In the genomic region with DNA sequence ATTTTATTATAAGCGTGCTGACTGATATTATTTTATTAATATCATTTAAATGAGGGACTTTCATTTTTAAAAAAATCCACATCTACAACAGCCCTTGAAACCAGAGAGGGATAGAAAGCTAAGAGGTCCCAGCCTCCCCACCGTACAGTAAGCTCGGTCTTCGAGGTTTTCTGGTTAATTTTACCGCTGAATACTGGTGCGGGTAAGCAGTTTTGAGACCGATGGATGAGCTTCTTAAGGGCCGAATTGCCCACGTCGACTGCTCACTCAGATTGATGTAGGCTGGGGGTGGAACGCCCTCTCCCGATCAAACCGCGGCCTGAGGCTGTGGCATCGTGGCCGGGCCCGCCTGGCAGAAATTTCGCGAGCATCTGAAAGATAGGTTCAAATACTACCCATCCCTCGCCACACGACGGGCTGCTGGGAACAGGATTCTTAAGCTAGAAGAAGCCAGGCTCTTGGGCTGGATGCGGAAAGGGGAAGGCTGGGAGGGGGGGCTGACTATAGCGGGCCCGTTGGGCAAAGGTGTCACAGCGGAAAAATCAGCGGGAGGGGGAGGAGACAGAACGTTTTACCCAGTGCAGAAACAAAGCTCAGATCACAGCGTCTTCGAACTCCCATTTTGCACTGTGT, we compare ENCODE assay signal across 8 mouse cellular contexts. TPM values are rescaled to one million over a fixed set of nuclear protein-coding genes. Genes with fewer than 3 reads are reported as not detected.
A peak's percentile ranks its signal among the peaks of the same experiment; 100 is the strongest.
DNase-seq lines count a peak whose midpoint lies in the region; ATAC-seq and TF ChIP-seq lines count a peak whose summit lies in the region.
"Had no signal": no experiment of that assay in that cellular context is flagged by ENCODE, and none has a peak within 500 bp of the region (broad histone marks: within the 10 kb centered on the region; RNA-seq: fewer than 3 reads in every experiment).

No protein-coding gene starts in this region.

- TF ChIP-seq POLR2A in cortical plate, adult 2 months (IDR thresholded peaks at IDR 0.05; ENCODE audit: extremely low read depth, insufficient read depth, low read length), result no peak
- no peak for TF ChIP-seq POLR2A in myocyte (IDR thresholded peaks at IDR 0.05; ENCODE audit: insufficient read length, low read depth)

- H3K79me2 ChIP-seq in myocyte (ENCODE audit: control insufficient read depth, insufficient read depth), result no peaks in the 10 kb centered on the region

- no peaks in the 10 kb centered on the region for H3K9me3 ChIP-seq in hindbrain, embryonic 11.5 days (ENCODE audit: control insufficient read depth, low read length)
- no peaks in the 10 kb centered on the region for H3K9me3 ChIP-seq in liver, embryonic 12.5 days (replicated peaks)

- H3K27ac ChIP-seq in cortical plate, adult 2 months (ENCODE audit: insufficient read depth, low read length), result peak overlapping the region; percentile 27
- H3K27ac ChIP-seq in hindbrain, embryonic 11.5 days (ENCODE audit: low read depth, low read length), result no peak overlapping the region
- H3K27ac ChIP-seq in liver, embryonic 12.5 days, result no peak overlapping the region

- no peak for ATAC-seq in hindbrain, embryonic 11.5 days (ENCODE audit: low FRiP score)
- ATAC-seq in liver, embryonic 12.5 days, result no peak

- intact Hi-C loops in left cerebral cortex, postnatal 4 days (cut with DNase I), result no loop called here

- WGBS in hindbrain, embryonic 11.5 days, result 3% methylated on average over 30 of the region's 30 CpGs
- WGBS in liver, embryonic 12.5 days (ENCODE audit: insufficient replicate concordance), result 5% methylated on average over 30 of the region's 30 CpGs

- TF ChIP-seq CTCF in cortical plate, adult 2 months (IDR thresholded peaks at IDR 0.05; ENCODE audit: extremely low read depth, insufficient read depth, low read length), result no peak

- peaks cover 13% of the 10 kb centered on the region for H3K4me1 ChIP-seq in cortical plate, adult 2 months (ENCODE audit: control insufficient read depth, insufficient read depth, low read length)
- H3K4me1 ChIP-seq in hindbrain, embryonic 11.5 days (replicated peaks; ENCODE audit: control insufficient read depth, insufficient read depth, low read length), result peaks cover 2% of the 10 kb centered on the region; the same call in 1 of the 2 replicates
- peaks cover 14% of the 10 kb centered on the region for H3K4me1 ChIP-seq in liver, embryonic 12.5 days

- H3K27me3 ChIP-seq in hindbrain, embryonic 11.5 days (ENCODE audit: control insufficient read depth, insufficient read depth, low read length), result peaks cover 39% of the 10 kb centered on the region
- no peaks in the 10 kb centered on the region for H3K27me3 ChIP-seq in myocyte (ENCODE audit: control insufficient read depth, insufficient read depth, insufficient read length)
- peaks cover 90% of the 10 kb centered on the region for H3K27me3 ChIP-seq in liver, embryonic 12.5 days (replicated peaks)

- H3K36me3 ChIP-seq in hindbrain, embryonic 11.5 days (ENCODE audit: control insufficient read depth, insufficient read depth, low read length), result no peaks in the 10 kb centered on the region
- no peaks in the 10 kb centered on the region for H3K36me3 ChIP-seq in myocyte (ENCODE audit: control insufficient read depth, insufficient read depth)
- H3K36me3 ChIP-seq in liver, embryonic 12.5 days, result no peaks in the 10 kb centered on the region

- H3ac ChIP-seq in myocyte (ENCODE audit: control insufficient read depth, insufficient read length), result no peak overlapping the region

- peak; percentile 17 for DNase-seq in left cerebral cortex, postnatal 4 days
- DNase-seq in left cerebral cortex, adult 11 months (ENCODE audit: low spot score), result no peak
- DNase-seq in hindbrain, embryonic 11.5 days (ENCODE audit: low spot score), result peak; percentile 44
- no peak for DNase-seq in right cerebral cortex, postnatal 36 days (ENCODE audit: low spot score in 2 of 2)

- H3K9ac ChIP-seq in hindbrain, embryonic 11.5 days (ENCODE audit: low read depth, low read length), result no peak overlapping the region; the same call in 1 of the 2 replicates
- H3K9ac ChIP-seq in liver, embryonic 12.5 days, result no peak overlapping the region

- peak overlapping the region; percentile 96 for H3K4me2 ChIP-seq in hindbrain, embryonic 11.5 days (replicated peaks; ENCODE audit: low read depth, low read length)
- peak overlapping the region; percentile 52 for H3K4me2 ChIP-seq in myocyte (ENCODE audit: low read depth)
- H3K4me2 ChIP-seq in liver, embryonic 12.5 days, result no peak overlapping the region

- peak overlapping the region; percentile 97 for H3K4me3 ChIP-seq in cortical plate, adult 2 months (ENCODE audit: insufficient read depth, low read length)
- peak overlapping the region; percentile 63 for H3K4me3 ChIP-seq in hindbrain, embryonic 11.5 days (ENCODE audit: low read depth, low read length)
- no peak overlapping the region for H3K4me3 ChIP-seq in myocyte
- no peak overlapping the region for H3K4me3 ChIP-seq in liver, embryonic 12.5 days

TF ChIP-seq in myocyte, 11 proteins besides CTCF, POLR2A, EP300 and RAD21:
- TF ChIP-seq MYOD1 (IDR thresholded peaks at IDR 0.05; ENCODE audit: control insufficient read depth in 1 of 3, insufficient read length in 2 of 3, low read depth in 2 of 3), result no peak

RNA-seq across cellular contexts. Expression of gene Mapt, which starts 2.5 kb away (rescaled TPM):
- 1,000 to 10,000 TPM; 1,229 to 1,264 TPM for total RNA-seq in left cerebral cortex, postnatal 4 days (2021)
- polyA plus RNA-seq in cortical plate, adult 2 months (2012; rRNA removed), result 270 and 278 TPM in 2 replicates
- 91.9 and 94.9 TPM in 2 replicates for polyA plus RNA-seq in hindbrain, embryonic 11.5 days (2014; fragmentation: Nextera tagmentation; extraction: Ambion mirVana)
- polyA plus RNA-seq in myocyte (2012; fragmentation: generic; extraction: Trizol), result 8.0 TPM
- polyA plus RNA-seq in liver, embryonic 12.5 days (2016; fragmentation: Nextera tagmentation; extraction: Ambion mirVana), result 0.24 and 0.42 TPM in 2 replicates

RNA-seq across cellular contexts. Expression of gene Sppl2c, which starts 47.6 kb away (rescaled TPM):
- not detected for total RNA-seq in left cerebral cortex, postnatal 4 days (2021)
- not detected in 2 replicates for polyA plus RNA-seq in cortical plate, adult 2 months (2012; rRNA removed)
- polyA plus RNA-seq in hindbrain, embryonic 11.5 days (2014; fragmentation: Nextera tagmentation; extraction: Ambion mirVana), result not detected in 2 replicates
- polyA plus RNA-seq in myocyte (2012; fragmentation: generic; extraction: Trizol), result not detected
- not detected in 2 replicates for polyA plus RNA-seq in liver, embryonic 12.5 days (2016; fragmentation: Nextera tagmentation; extraction: Ambion mirVana)
- total RNA-seq: layer of hippocampus, postnatal 14 days had no signal

Comparison
In these comparisons a context has a peak if more than half of its experiments do, and no peak if none do; other contexts are left out.
1. DNase-seq: peak in left cerebral cortex, postnatal 4 days (single experiment) and hindbrain, embryonic 11.5 days (single experiment); none in left cerebral cortex, adult 11 months (single experiment) and right cerebral cortex, postnatal 36 days (0 of 2).
2. H3K4me3 ChIP-seq: peak in cortical plate, adult 2 months (single experiment) and hindbrain, embryonic 11.5 days (single experiment); none in myocyte (single experiment) and liver, embryonic 12.5 days (single experiment).
3. RNA of gene Mapt, which starts 2.5 kb away (polyA plus RNA-seq): 270 to 278 TPM in cortical plate, adult 2 months and 91.9 to 94.9 TPM in hindbrain, embryonic 11.5 days; 8.0 TPM in myocyte (single experiment) and 0.24 to 0.42 TPM in liver, embryonic 12.5 days; every median in the first group is over 10 times any median in the second.